Mouse (Mus musculus) thymus, adult 2 months (tissue): ENCODE measurements at regions not wholly inside any gene's neighbourhood (a gene's known extent, or its start where the extent isn't known, plus 50 kb on each side); places are given as distances from the start of the nearest gene placed in this dataset.

Experiments used
- DNase-seq: peaks from one replicate; pipeline ENCODE4 v3.0.0; 2021
- H3K27ac ChIP-seq: fragments of 200-500 bp; 2 replicates; pipeline ENCODE4 v1.5.1; 2012; ENCODE audit warnings: low read length, control low read depth; ENCODE audit not compliant: control insufficient read depth, insufficient read depth
- H3K27me3 ChIP-seq: fragments of 200-500 bp; 2 replicates; pipeline ENCODE4 v1.6.1; 2012; ENCODE audit warnings: mild to moderate bottlenecking, low read length, moderate library complexity, mixed read lengths; ENCODE audit not compliant: control insufficient read depth, insufficient read depth
- H3K36me3 ChIP-seq: fragments of 200-500 bp; 2 replicates; pipeline ENCODE4 v1.6.1; 2012; ENCODE audit warnings: mild to moderate bottlenecking, low read length, moderate library complexity; ENCODE audit not compliant: control insufficient read depth, insufficient read depth
- H3K4me1 ChIP-seq: fragments of 200-500 bp; replicated peaks from 2 replicates; pipeline ENCODE4 v1.6.1; 2012; ENCODE audit warnings: low read length; ENCODE audit not compliant: control insufficient read depth, insufficient read depth
- H3K4me3 ChIP-seq: fragments of 200-500 bp; 2 replicates; pipeline ENCODE4 v1.5.1; 2012; ENCODE audit warnings: mild to moderate bottlenecking, low read length, control low read depth, moderate library complexity; ENCODE audit not compliant: control insufficient read depth, insufficient read depth
- CTCF ChIP-seq: fragments of 200-500 bp; IDR thresholded peaks from 2 replicates; pipeline ENCODE4 v1.5.1; 2012; ENCODE audit warnings: mild to moderate bottlenecking, control low read depth, low read length, moderate library complexity, borderline replicate concordance; ENCODE audit not compliant: control insufficient read depth, poor library complexity, insufficient read depth; ENCODE audit errors: extremely low read depth
- POLR2A ChIP-seq: fragments of 200-500 bp; IDR thresholded peaks from 2 replicates; pipeline ENCODE4 v1.6.1; 2012; ENCODE audit warnings: mild to moderate bottlenecking, low read length, control low read depth, moderate library complexity; ENCODE audit not compliant: control insufficient read depth, poor library complexity, insufficient read depth; ENCODE audit errors: extremely low read depth
- WGBS: fragments of 180-500 bp; shearing (Covaris S2); methylation state at CpG from one replicate; pipeline ENCODE4 v1.1.7; 2018; 5-methylcytosine and 5-hydroxymethylcytosine counted together

- no peaks in the 10 kb centered on the region for H3K36me3 ChIP-seq
- TF ChIP-seq CTCF (no peak), POLR2A (no peak)
- H3K27ac ChIP-seq, result no peak overlapping the region
- no peak for DNase-seq
- no peak overlapping the region for H3K4me3 ChIP-seq
- H3K27me3 ChIP-seq, result no peaks in the 10 kb centered on the region
- 71% methylated on average over 3 of the region's 3 CpGs for WGBS
- H3K4me1 ChIP-seq, result peaks cover 8% of the 10 kb centered on the region
Measured at GRCm38 (mm10) chr8:128268010-128268409, 90.4 kb upstream of the Nrp1 start.

GRCm38 (mm10) chr8:128269546-128269945 is 88.9 kb upstream of the Nrp1 start:
- Histone ChIP-seq H3K27ac (no peak overlapping the region), H3K36me3 (no peaks in the 10 kb centered on the region), H3K27me3 (no peaks in the 10 kb centered on the region), H3K4me3 (no peak overlapping the region), H3K4me1 (peaks cover 8% of the 10 kb centered on the region)
- WGBS, result 91% methylated on average over 1 of the region's 1 CpGs
- no peak for DNase-seq
- TF ChIP-seq POLR2A (no peak), CTCF (no peak)

DNA sequence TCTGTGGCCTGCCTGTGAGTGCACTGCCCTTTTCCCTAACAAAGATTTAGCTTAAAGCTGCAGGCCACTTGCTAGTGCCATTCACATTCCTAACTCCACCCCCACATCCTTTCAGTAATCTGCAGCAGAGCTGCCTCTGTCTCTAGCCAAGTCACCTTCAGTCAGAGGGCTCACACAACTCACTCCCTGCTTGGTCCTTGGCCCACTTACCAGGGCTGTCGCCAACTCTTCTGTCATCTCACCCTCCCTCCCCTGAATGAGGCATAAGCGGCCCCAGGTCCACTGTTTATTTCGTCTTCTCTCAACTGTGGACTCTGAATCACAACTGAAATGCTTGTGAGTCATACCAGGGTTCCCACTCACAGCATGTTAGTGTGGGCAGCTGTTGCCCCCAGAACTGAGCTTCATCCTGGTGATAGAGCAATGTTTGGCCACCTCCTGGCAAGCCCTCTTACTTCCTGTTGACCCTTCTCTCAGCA is 85.5 kb upstream of the Nrp1 start:
- WGBS, result 94% methylated on average over 3 of the region's 3 CpGs
- no peak for TF ChIP-seq POLR2A
- TF ChIP-seq CTCF, result no peak
- no peaks in the 10 kb centered on the region for H3K36me3 ChIP-seq
- DNase-seq, result no peak
- no peaks in the 10 kb centered on the region for H3K27me3 ChIP-seq
- H3K4me1 ChIP-seq, result peaks cover 5% of the 10 kb centered on the region
- no peak overlapping the region for H3K4me3 ChIP-seq
- H3K27ac ChIP-seq, result no peak overlapping the region

DNA sequence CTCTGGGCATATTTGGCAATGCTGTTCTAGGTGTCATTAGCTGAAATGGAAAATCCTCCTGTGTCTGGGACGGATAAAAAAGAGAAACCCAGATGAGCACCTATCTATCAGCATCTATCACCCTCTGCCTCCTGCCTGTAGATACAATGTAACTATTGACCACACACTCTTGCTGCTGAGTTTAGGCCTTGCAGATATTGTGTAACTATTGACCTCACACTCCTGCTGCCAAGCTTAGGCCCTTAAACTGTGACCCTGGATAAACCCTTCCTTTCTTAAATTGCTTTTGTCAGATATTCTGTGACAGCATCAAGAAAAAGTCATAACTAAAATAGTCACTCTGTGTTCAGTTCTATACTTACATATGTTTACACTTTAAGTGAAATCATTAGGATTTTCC is 81.9 kb upstream of the Nrp1 start:
- WGBS, result 95% methylated on average over 1 of the region's 1 CpGs
- no peaks in the 10 kb centered on the region for H3K27me3 ChIP-seq
- no peak for TF ChIP-seq POLR2A
- TF ChIP-seq CTCF, result no peak
- H3K36me3 ChIP-seq, result no peaks in the 10 kb centered on the region
- 0 out of 2 replicates have a peak, but pooled peaks cover 2% of the 10 kb centered on the region for H3K4me1 ChIP-seq
- DNase-seq, result no peak
- H3K27ac ChIP-seq, result no peak overlapping the region
- H3K4me3 ChIP-seq, result no peak overlapping the region

DNA sequence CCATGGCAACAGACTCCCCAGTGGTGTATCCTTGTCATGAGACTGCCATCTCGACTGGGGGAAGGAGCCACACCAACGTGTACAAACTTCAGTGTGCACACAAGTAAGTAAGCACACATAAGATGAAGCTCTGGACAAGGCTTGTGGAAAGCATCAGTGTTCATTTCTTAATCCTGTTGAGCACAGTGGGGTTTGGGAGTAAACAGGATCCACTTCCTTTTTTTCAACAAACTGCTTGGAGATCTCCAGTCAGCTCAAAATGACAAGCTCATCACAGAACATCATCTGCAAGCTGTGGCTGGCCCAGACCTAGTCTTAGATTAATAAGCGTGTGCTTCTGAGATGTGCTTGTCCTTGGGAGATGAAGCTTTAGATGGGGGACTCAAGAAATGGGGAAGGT is 75.6 kb upstream of the Nrp1 start:
- no peak overlapping the region for H3K27ac ChIP-seq
- no peaks in the 10 kb centered on the region for H3K36me3 ChIP-seq
- no peak for DNase-seq
- peaks cover 4% of the 10 kb centered on the region; the same call in 1 of the 2 replicates for H3K4me1 ChIP-seq
- WGBS, result 86% methylated on average over 3 of the region's 3 CpGs
- no peak overlapping the region for H3K4me3 ChIP-seq
- no peaks in the 10 kb centered on the region for H3K27me3 ChIP-seq
- no peak for TF ChIP-seq CTCF
- TF ChIP-seq POLR2A, result no peak

DNA sequence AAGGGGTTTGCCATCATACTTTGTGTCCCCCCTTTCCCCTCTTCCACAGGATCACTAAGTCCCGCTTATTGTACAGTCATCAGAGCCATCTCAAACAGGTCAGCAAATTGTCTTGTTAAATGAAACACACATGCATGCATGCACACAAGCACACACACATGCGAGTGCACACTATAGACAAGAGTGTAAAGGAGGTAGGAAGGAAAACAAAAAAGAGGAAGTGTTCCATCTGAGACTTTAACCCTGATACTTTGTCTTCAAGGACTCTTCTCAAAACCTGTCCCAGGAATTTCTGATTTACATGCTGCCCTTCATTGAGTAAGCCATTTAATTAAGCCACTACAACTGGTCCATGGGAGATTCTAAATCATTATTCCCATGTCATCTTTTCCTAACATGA is 75.0 kb upstream of the Nrp1 start:
- DNase-seq, result no peak
- Histone ChIP-seq H3K36me3 (no peaks in the 10 kb centered on the region), H3K27me3 (no peaks in the 10 kb centered on the region), H3K27ac (no peak overlapping the region), H3K4me1 (peaks cover 2% of the 10 kb centered on the region; the same call in 1 of the 2 replicates), H3K4me3 (no peak overlapping the region)
- TF ChIP-seq POLR2A (no peak), CTCF (no peak)
- 79% methylated on average over 2 of the region's 2 CpGs for WGBS

- Histone ChIP-seq H3K4me1 (peaks cover 2% of the 10 kb centered on the region; the same call in 1 of the 2 replicates), H3K36me3 (no peaks in the 10 kb centered on the region), H3K4me3 (no peak overlapping the region), H3K27ac (no peak overlapping the region), H3K27me3 (no peaks in the 10 kb centered on the region)
- 8% methylated on average over 3 of the region's 3 CpGs for WGBS
- no peak for DNase-seq
- TF ChIP-seq POLR2A (no peak), CTCF (no peak)
Measured at GRCm38 (mm10) chr8:128284816-128285215, 73.6 kb upstream of the Nrp1 start.
